Mouse (Mus musculus) stomach, postnatal 0 days (tissue): ENCODE data around the gene Mtmr12. TPM values are rescaled to one million over a fixed set of nuclear protein-coding genes. Genes with fewer than 3 reads are reported as not detected.

Experiments
- ATAC-seq: fragments of 200-750 bp; cut with Nextera tagmentation; 2 replicates; pipeline ENCODE4 v1.8.0; 2017; ENCODE audit not compliant: low FRiP score, low TSS enrichment
- DNase-seq: peaks from one replicate; pipeline ENCODE4 v3.0.0-alpha.2; 2016; ENCODE audit warnings: low spot score
- H3K27ac ChIP-seq: fragments of 300-500 bp; sonication (generic); replicated peaks from 2 replicates; pipeline ENCODE4 v1.5.1; 2014; ENCODE audit warnings: mild to moderate bottlenecking, control low read depth
- H3K27me3 ChIP-seq: fragments of 300-500 bp; sonication (generic); 2 replicates; pipeline ENCODE4 v1.6.1; 2014; ENCODE audit warnings: low read length; ENCODE audit not compliant: control insufficient read depth, insufficient read depth
- H3K36me3 ChIP-seq: fragments of 300-500 bp; sonication (generic); 2 replicates; pipeline ENCODE4 v1.6.1; 2014; ENCODE audit warnings: low read length, mixed read lengths; ENCODE audit not compliant: control insufficient read depth, insufficient read depth
- H3K4me1 ChIP-seq: fragments of 300-500 bp; sonication (generic); replicated peaks from 2 replicates; pipeline ENCODE4 v1.6.1; 2014; ENCODE audit warnings: antibody characterized with exemption; ENCODE audit not compliant: control insufficient read depth, insufficient read depth
- H3K4me2 ChIP-seq: fragments of 300-500 bp; sonication (generic); replicated peaks from 2 replicates; pipeline ENCODE4 v1.6.1; 2014; ENCODE audit warnings: low read depth, mild to moderate bottlenecking, control low read depth, moderate library complexity
- H3K4me3 ChIP-seq: fragments of 300-500 bp; sonication (generic); 2 replicates; pipeline ENCODE4 v1.5.1; 2014; ENCODE audit warnings: low read depth, low read length, control low read depth
- H3K9ac ChIP-seq: fragments of 300-500 bp; sonication (generic); 2 replicates; pipeline ENCODE4 v1.6.1; 2014; ENCODE audit warnings: mild to moderate bottlenecking, low read length, control low read depth, mixed read lengths
- H3K9me3 ChIP-seq: fragments of 300-500 bp; sonication (generic); 2 replicates; pipeline ENCODE4 v1.6.1; 2016; ENCODE audit warnings: low read length; ENCODE audit not compliant: control insufficient read depth
- CTCF ChIP-seq: IDR thresholded peaks from 2 replicates; pipeline ENCODE4 v1.5.1; 2016; ENCODE audit warnings: antibody characterized with exemption, low read depth, mild to moderate bottlenecking, moderate library complexity
- EP300 ChIP-seq: optimal IDR thresholded peaks from 2 replicates; pipeline ENCODE3; 2016; ENCODE audit warnings: antibody characterized with exemption
- WGBS: fragments of 180-500 bp; shearing (Covaris S2); extraction: QIAGEN DNeasy Blood & Tissue Kit; methylation state at CpG from one replicate; pipeline ENCODE4 v1.1.7; 2014; 5-methylcytosine and 5-hydroxymethylcytosine counted together
- polyA plus RNA-seq: library from polyadenylated mRNA; unstranded; fragments of >200 nt; fragmentation: Nextera tagmentation; extraction: Ambion mirVana; gene quantifications from 2 replicates; pipeline ENCODE4 v1.2.1, GENCODE M21; 2015

The Mtmr12 gene
- polyA plus RNA-seq, 1 experiment from 2014 or later = 6.8 TPM

DNA sequence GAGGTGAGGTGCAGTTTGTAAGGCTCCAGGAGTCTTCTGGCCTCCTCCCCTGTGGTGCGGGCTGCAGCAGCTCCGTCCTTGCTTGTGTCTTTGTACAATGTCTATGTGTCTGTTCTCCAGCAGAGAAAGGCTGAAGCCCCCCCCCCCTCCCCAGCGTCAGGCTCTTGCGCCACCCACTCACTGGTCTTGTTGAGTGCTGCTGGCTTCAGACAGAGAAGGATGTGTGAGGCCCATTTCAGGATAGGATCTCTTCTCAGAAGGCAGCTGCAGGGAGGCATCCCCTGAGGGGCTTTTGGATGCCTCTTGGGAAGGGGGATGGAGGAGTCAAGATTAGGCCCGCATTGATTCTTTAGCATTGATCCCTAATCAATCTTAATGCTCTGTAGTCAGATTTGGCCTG is 13.0 kb downstream of the Mtmr12 start:
- ATAC-seq (no peak), DNase-seq (no peak)
- Histone ChIP-seq H3K27me3 (no peaks in the 10 kb centered on the region), H3K4me2 (no peak overlapping the region), H3K4me1 (peaks cover 5% of the 10 kb centered on the region; the same call in 1 of the 2 replicates), H3K36me3 (no peaks in the 10 kb centered on the region), H3K9me3 (no peaks in the 10 kb centered on the region), H3K27ac (no peak overlapping the region), H3K9ac (no peak overlapping the region), H3K4me3 (no peak overlapping the region)
- TF ChIP-seq EP300 (no peak), CTCF (no peak)
- WGBS = 72% methylated on average over 3 of the region's 5 CpGs

DNA sequence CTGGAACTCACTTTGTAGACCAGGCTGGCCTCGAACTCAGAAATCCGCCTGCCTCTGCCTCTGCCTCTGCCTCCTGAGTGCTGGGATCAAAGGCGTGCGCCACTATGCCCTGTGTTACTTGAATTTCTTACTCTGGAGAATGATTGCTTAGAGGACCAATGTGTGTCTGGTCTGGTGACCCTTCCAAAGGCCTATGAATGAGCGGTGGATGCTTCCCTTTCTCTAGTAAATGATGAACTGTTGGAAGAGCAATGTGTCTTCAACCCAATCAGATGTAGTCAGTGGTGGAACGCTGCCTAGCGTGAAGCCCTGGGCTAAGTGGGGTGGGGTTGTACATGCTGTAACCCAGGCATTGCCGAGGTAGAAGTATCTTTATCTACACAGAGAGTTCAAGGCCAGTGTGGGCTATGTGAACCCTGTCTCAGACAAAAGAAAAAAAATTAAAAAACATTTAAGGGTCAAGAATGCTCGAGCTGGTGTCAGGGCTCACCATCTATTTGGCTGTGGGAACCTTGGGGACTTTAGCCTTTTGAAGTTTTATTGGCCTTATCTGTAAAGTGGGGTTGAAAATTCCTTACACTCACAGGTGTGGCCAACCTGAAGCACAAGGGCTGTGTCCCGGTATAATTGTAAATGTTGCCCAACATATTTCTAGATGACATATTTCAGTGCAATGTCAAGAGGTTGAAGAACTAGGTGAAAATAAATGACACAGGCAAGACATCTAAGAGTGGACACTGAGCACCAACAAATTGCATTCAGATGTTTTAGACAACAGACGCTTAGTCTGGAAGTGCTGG is 14.0 kb downstream of the Mtmr12 start:
- H3K36me3 ChIP-seq = no peaks in the 10 kb centered on the region
- DNase-seq (no peak), ATAC-seq (no peak)
- H3K9ac ChIP-seq = no peak overlapping the region
- no peaks in the 10 kb centered on the region for H3K27me3 ChIP-seq
- H3K4me1 ChIP-seq = peaks cover 5% of the 10 kb centered on the region; the same call in 1 of the 2 replicates
- no peak overlapping the region for H3K4me2 ChIP-seq
- TF ChIP-seq EP300 (no peak), CTCF (no peak)
- no peak overlapping the region for H3K27ac ChIP-seq
- H3K9me3 ChIP-seq = no peaks in the 10 kb centered on the region
- no peak overlapping the region for H3K4me3 ChIP-seq
- WGBS = 77% methylated on average over 11 of the region's 11 CpGs

DNA sequence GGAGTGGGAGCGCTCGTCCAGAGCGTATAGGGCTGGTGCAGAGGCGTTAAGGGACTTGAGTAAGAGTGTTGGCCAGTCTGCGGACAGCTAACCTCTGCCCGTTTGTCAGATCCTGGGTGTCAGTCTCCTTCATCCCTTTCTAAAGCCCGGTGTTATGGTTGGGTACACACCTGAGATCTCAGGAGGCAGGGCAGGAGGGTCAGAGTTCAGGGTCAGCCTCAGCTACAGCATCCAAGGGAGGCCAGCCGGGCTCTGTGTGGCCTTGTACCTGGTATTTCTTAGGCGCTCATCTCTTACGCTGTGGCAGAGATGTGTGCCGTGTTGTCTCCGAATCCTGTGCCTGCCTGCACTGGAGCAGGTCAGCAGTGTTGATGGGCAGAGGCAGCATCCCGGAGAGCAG is 16.3 kb downstream of the Mtmr12 start:
- no peak for TF ChIP-seq CTCF
- no peak for TF ChIP-seq EP300
- no peak overlapping the region for H3K27ac ChIP-seq
- ATAC-seq (no peak), DNase-seq (no peak)
- 85% methylated on average over 13 of the region's 13 CpGs for WGBS
- H3K27me3 ChIP-seq = no peaks in the 10 kb centered on the region
- peaks cover 5% of the 10 kb centered on the region; the same call in 1 of the 2 replicates for H3K4me1 ChIP-seq
- no peak overlapping the region for H3K9ac ChIP-seq
- H3K9me3 ChIP-seq = no peaks in the 10 kb centered on the region
- no peak overlapping the region for H3K4me2 ChIP-seq
- no peaks in the 10 kb centered on the region for H3K36me3 ChIP-seq
- H3K4me3 ChIP-seq = no peak overlapping the region

DNA sequence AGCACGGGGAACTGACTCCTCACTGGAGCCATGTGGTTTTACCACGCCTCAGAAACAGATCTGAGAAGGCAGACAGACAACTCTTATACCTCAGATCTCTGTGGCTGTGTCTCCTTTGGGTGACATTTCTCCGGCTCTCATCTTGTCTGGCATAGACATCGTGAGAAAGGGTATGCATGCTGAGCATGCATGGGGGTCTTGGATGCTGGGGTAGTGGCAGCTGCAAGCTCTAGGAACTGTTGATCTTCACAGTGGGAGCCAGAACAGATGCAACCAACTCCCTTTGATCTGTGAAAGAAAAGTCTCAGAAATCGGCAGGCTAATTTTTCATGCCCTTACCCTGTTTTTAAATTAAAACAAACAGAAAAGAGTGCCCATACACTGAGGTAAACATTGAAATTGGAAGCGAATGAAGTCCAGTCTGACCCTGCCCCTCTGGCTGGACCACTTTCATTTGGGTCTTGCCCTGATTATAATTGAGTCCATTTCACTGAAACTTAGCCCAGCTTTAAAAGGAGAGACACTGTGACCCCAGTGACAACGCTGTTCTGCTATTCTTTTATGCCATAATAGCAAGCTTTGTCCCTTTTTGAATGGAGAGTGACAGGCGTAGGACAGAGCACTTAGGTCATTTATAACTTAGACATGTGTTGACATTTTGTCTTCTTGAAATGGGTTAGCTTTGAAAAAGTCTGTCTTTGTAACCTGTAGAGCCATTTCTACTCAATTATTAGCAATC is 17.9 kb downstream of the Mtmr12 start:
- H3K4me1 ChIP-seq = peaks cover 5% of the 10 kb centered on the region; the same call in 1 of the 2 replicates
- peak overlapping the region; percentile 14; the same call in 1 of the 2 replicates for H3K27ac ChIP-seq
- WGBS = 32% methylated on average over 8 of the region's 8 CpGs

GRCm38 (mm10) chr15:12223393-12223792 is 18.6 kb downstream of the Mtmr12 start:
- Histone ChIP-seq H3K36me3 (no peaks in the 10 kb centered on the region), H3K4me1 (peaks cover 2% of the 10 kb centered on the region; the same call in 1 of the 2 replicates), H3K9me3 (no peaks in the 10 kb centered on the region), H3K27me3 (no peaks in the 10 kb centered on the region), H3K9ac (no peak overlapping the region), H3K27ac (no peak overlapping the region), H3K4me2 (no peak overlapping the region), H3K4me3 (no peak overlapping the region)
- no peak for DNase-seq
- TF ChIP-seq CTCF = no peak
- ATAC-seq = no peak
- 81% methylated on average over 6 of the region's 6 CpGs for WGBS

More for the DNA sequence above, 17.9 kb downstream of the Mtmr12 start:
- no peak overlapping the region for H3K4me3 ChIP-seq
- no peak for ATAC-seq
- H3K27me3 ChIP-seq = no peaks in the 10 kb centered on the region
- no peak overlapping the region for H3K4me2 ChIP-seq
- TF ChIP-seq EP300 (no peak), CTCF (no peak)
- H3K9me3 ChIP-seq = no peaks in the 10 kb centered on the region
- no peak for DNase-seq
- H3K9ac ChIP-seq = no peak overlapping the region
- no peaks in the 10 kb centered on the region for H3K36me3 ChIP-seq

GRCm38 (mm10) chr15:12224239-12224638 is 19.4 kb downstream of the Mtmr12 start:
- Histone ChIP-seq H3K9ac (no peak overlapping the region), H3K36me3 (no peaks in the 10 kb centered on the region), H3K4me2 (no peak overlapping the region), H3K4me3 (no peak overlapping the region), H3K27me3 (no peaks in the 10 kb centered on the region), H3K9me3 (no peaks in the 10 kb centered on the region), H3K27ac (no peak overlapping the region), H3K4me1 (peaks cover 2% of the 10 kb centered on the region; the same call in 1 of the 2 replicates)
- TF ChIP-seq CTCF (no peak), EP300 (no peak)
- DNase-seq (no peak), ATAC-seq (no peak)
- 89% methylated on average over 2 of the region's 2 CpGs for WGBS
